Mouse (Mus musculus): Measurements from ENCODE around the gene Capzb.

- TF ChIP-seq GATA1 (IDR thresholded peaks at IDR 0.05; ENCODE audit: low read length) (no peak), TAL1 (IDR thresholded peaks at IDR 0.05; ENCODE audit: low read length) (no peak)
These were observed 39.9 kb downstream of the Capzb start for GRCm38 (mm10) chr4:139232479-139233145.
